ENCODE assay signal across 9 mouse cellular contexts in the genomic region with DNA sequence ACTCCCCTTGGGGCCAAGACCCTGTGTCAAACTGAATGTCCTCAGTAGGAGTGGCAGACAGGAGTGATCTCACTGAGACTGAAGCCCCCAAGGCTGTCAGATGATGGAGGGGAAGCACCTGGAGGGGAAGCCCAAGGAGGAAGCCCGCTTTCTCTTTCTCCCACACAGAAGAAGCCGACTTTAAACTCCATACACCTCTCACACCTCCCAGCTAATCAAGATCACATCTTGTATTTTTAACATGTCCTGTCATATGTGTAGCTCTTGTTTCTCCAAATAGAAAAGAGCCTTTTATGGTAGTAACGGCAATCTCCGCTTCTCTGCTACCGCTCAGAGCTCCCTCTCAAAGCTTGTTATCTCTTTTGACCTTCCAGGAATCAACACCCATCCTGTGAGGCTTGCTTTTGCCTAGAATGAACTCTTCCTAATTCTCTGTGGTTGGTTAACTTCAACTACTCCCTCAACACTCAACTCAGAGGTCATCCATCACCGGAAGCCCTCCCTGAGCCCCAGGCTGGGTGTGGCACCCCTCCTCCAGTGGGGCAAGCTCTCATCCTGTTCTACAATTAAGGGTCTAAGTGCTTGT. TPM values are rescaled to one million over a fixed set of nuclear protein-coding genes. Genes with fewer than 3 reads are reported as not detected.
DNase-seq lines count a peak whose midpoint lies in the region; ATAC-seq and TF ChIP-seq lines count a peak whose summit lies in the region.
"Had no signal": no experiment of that assay in that cellular context is flagged by ENCODE, and none has a peak within 500 bp of the region (broad histone marks: within the 10 kb centered on the region; RNA-seq: fewer than 3 reads in every experiment).

No protein-coding gene starts in this region.

- no peak overlapping the region for H3K9ac ChIP-seq in heart, postnatal 0 days (replicated peaks; ENCODE audit: low read depth, low read length)
- H3K9ac ChIP-seq in midbrain, embryonic 15.5 days, result no peak overlapping the region
- H3K9ac ChIP-seq: midbrain, embryonic 12.5 days had no signal

- no peak overlapping the region for H3K4me3 ChIP-seq in heart, postnatal 0 days (ENCODE audit: low read depth, low read length)
- no peak overlapping the region for H3K4me3 ChIP-seq in midbrain, embryonic 15.5 days
- H3K4me3 ChIP-seq: midbrain, embryonic 12.5 days had no signal

- H3K27ac ChIP-seq in heart, postnatal 0 days (ENCODE audit: low read depth), result peak overlapping the region; percentile 85
- H3K27ac ChIP-seq in midbrain, embryonic 15.5 days, result no peak overlapping the region
- H3K27ac ChIP-seq: midbrain, embryonic 12.5 days had no signal

- WGBS in heart, postnatal 0 days, result 9% methylated on average over 6 of the region's 6 CpGs
- WGBS in midbrain, embryonic 15.5 days, result 82% methylated on average over 6 of the region's 6 CpGs

- peak overlapping the region; percentile 54 for H3K4me2 ChIP-seq in heart, postnatal 0 days (ENCODE audit: low read depth, low read length)
- H3K4me2 ChIP-seq in midbrain, embryonic 15.5 days, result no peak overlapping the region
- H3K4me2 ChIP-seq: midbrain, embryonic 12.5 days had no signal

- H3K27me3 ChIP-seq in heart, postnatal 0 days (ENCODE audit: control insufficient read depth, insufficient read depth, low read length), result no peaks in the 10 kb centered on the region
- H3K27me3 ChIP-seq in midbrain, embryonic 15.5 days (replicated peaks), result peaks cover 14% of the 10 kb centered on the region

- H3K36me3 ChIP-seq in heart, postnatal 0 days (replicated peaks; ENCODE audit: control insufficient read depth, insufficient read depth, low read length), result peaks cover 22% of the 10 kb centered on the region; the same call in 1 of the 2 replicates
- no peaks in the 10 kb centered on the region for H3K36me3 ChIP-seq in midbrain, embryonic 15.5 days (replicated peaks)
- H3K36me3 ChIP-seq: midbrain, embryonic 12.5 days had no signal

- peaks cover 84% of the 10 kb centered on the region for H3K4me1 ChIP-seq in heart, postnatal 0 days (ENCODE audit: control insufficient read depth, insufficient read depth)
- peaks cover 7% of the 10 kb centered on the region; the same call in 1 of the 2 replicates for H3K4me1 ChIP-seq in midbrain, embryonic 15.5 days

- H3K9me3 ChIP-seq in heart, postnatal 0 days (replicated peaks; ENCODE audit: control insufficient read depth, low read length), result no peaks in the 10 kb centered on the region
- H3K9me3 ChIP-seq in midbrain, embryonic 15.5 days, result no peaks in the 10 kb centered on the region
- H3K9me3 ChIP-seq: midbrain, embryonic 12.5 days had no signal

- DNase-seq in A20 (ENCODE audit: low read depth, low spot score), result peak; percentile 73
- peak; percentile 82 for DNase-seq in heart, postnatal 0 days (ENCODE audit: low spot score)
- DNase-seq in frontal cortex, adult 2 months (ENCODE audit: extremely low spot score in 1 of 2, low spot score in 1 of 2), result no peak
- no peak for DNase-seq in neural tube, embryonic 10.5 days (ENCODE audit: extremely low spot score, low spot score)
- DNase-seq in urinary bladder, adult 2 months (ENCODE audit: low spot score), result no peak

- ATAC-seq in CD4-positive, CD25-positive, alpha-beta regulatory T cell, adult 4 months, result peak; percentile 79
- ATAC-seq in heart, postnatal 0 days (ENCODE audit: insufficient read depth, low read depth), result peak; percentile 57
- peak; percentile 40 for ATAC-seq in megakaryocyte progenitor cell, adult 5-6 weeks (replicated peaks; ENCODE audit: poor library complexity)
- no peak for ATAC-seq in midbrain, embryonic 15.5 days (replicated peaks)

- no peak for TF ChIP-seq CTCF in heart, postnatal 0 days (IDR thresholded peaks at IDR 0.05; ENCODE audit: low read depth)

- 0 out of 2 replicates have a peak, but pooled peaks have one; percentile 65 for TF ChIP-seq EP300 in heart, postnatal 0 days (IDR thresholded peaks at IDR 0.05; ENCODE audit: low read depth)

RNA-seq across cellular contexts. Expression of a gene that starts 8.5 kb away (rescaled TPM):
- polyA plus RNA-seq in CD4-positive, CD25-positive, alpha-beta regulatory T cell, adult 4 months (2017; shearing (Covaris generic)), result 100 to 1,000 TPM; 114 to 159 TPM
- 88.6 and 94.0 TPM in 2 replicates for total RNA-seq in heart, postnatal 0 days (2014; rRNA removed; ENCODE audit: low replicate concordance)
- 103 and 116 TPM in 2 replicates for polyA plus RNA-seq in heart, postnatal 0 days (2015; fragmentation: Nextera tagmentation; extraction: Ambion mirVana)
- 48.8 and 48.9 TPM in 2 replicates for total RNA-seq in megakaryocyte progenitor cell, adult 5-6 weeks (2015)
- total RNA-seq in megakaryocyte progenitor cell, adult 5-6 weeks (2017), result 110 and 111 TPM in 2 replicates
- 6.2 and 6.8 TPM in 2 replicates for polyA plus RNA-seq in frontal cortex, adult 2 months (2012; rRNA removed)
- polyA plus RNA-seq in midbrain, embryonic 15.5 days (2015; fragmentation: Nextera tagmentation; extraction: Ambion mirVana), result 9.6 and 10.2 TPM in 2 replicates
- 13.2 and 16.6 TPM in 2 replicates for polyA plus RNA-seq in urinary bladder, adult 2 months (2012; rRNA removed)

Comparison
In these comparisons a context has a peak if more than half of its experiments do, and no peak if none do; other contexts are left out.
1. DNase-seq: peak in A20 (single experiment) and heart, postnatal 0 days (single experiment); none in frontal cortex, adult 2 months (0 of 2), neural tube, embryonic 10.5 days (single experiment) and urinary bladder, adult 2 months (single experiment).